ENCODE assay signal across 10 mouse cellular contexts in the genomic region with DNA sequence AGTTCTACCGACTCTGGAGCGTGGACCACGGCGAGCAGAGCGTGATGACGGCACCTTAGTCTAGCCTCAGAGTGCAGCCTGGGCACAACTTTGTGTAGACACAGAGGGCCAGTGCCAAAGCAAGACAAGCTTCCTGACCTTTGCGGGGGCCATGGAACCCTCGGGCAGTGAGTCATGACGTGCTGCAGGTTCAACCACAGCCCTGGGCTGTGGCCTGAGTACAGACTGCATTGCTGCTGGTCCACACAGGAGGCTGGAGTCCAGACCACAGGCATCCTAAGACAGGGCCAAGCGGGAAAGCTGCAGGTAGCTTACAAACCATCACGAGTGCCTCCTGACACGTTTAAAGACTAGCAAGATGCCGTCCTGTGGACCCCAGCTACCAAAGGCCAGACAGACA. TPM values are rescaled to one million over a fixed set of nuclear protein-coding genes. Genes with fewer than 3 reads are reported as not detected.
DNase-seq lines count a peak whose midpoint lies in the region; ATAC-seq and TF ChIP-seq lines count a peak whose summit lies in the region.
"Had no signal": no experiment of that assay in that cellular context is flagged by ENCODE, and none has a peak within 500 bp of the region (broad histone marks: within the 10 kb centered on the region; RNA-seq: fewer than 3 reads in every experiment).

No protein-coding gene starts in this region.

- peak overlapping the region; percentile 15; the same call in 1 of the 2 replicates for H3K9ac ChIP-seq in kidney, postnatal 0 days (ENCODE audit: low read depth, low read length)
- H3K9ac ChIP-seq in limb, embryonic 12.5 days (replicated peaks) = no peak overlapping the region

- peaks cover 25% of the 10 kb centered on the region; the same call in 1 of the 2 replicates for H3K36me3 ChIP-seq in kidney, postnatal 0 days (ENCODE audit: insufficient read depth, low read length)
- peaks cover 74% of the 10 kb centered on the region for H3K36me3 ChIP-seq in E14TG2a.4 (ENCODE audit: insufficient read depth, low read length)
- peaks cover 91% of the 10 kb centered on the region for H3K36me3 ChIP-seq in limb, embryonic 12.5 days

- no peaks in the 10 kb centered on the region for H3K9me3 ChIP-seq in kidney, postnatal 0 days (replicated peaks; ENCODE audit: low read length)
- H3K9me3 ChIP-seq in E14TG2a.4 (ENCODE audit: low read length) = no peaks in the 10 kb centered on the region
- H3K9me3 ChIP-seq in limb, embryonic 12.5 days = no peaks in the 10 kb centered on the region

- peak; percentile 12; the same call in 1 of the 2 replicates for ATAC-seq in kidney, postnatal 0 days (replicated peaks; ENCODE audit: low FRiP score, low read depth)
- no peak for ATAC-seq in limb, embryonic 12.5 days (ENCODE audit: insufficient number of reproducible peaks, insufficient read depth, low FRiP score, low TSS enrichment, low read depth)
- ATAC-seq in granulocyte monocyte progenitor cell, adult 5-6 weeks (replicated peaks; ENCODE audit: poor library complexity, severe bottlenecking) = no peak

- peak overlapping the region; percentile 76 for H3K27ac ChIP-seq in kidney, postnatal 0 days
- H3K27ac ChIP-seq in cortical plate, adult 2 months (ENCODE audit: insufficient read depth, low read length) = 0 out of 2 replicates have a peak overlapping the region, but pooled peaks have one; percentile 28
- H3K27ac ChIP-seq in limb, embryonic 12.5 days = peak overlapping the region; percentile 81

- TF ChIP-seq CTCF in kidney, postnatal 0 days (IDR thresholded peaks at IDR 0.05; ENCODE audit: low read depth) = no peak
- TF ChIP-seq CTCF in E14TG2a.4 (conservative IDR thresholded peaks at IDR 0.05; ENCODE audit: low read length) = no peak
- no peak for TF ChIP-seq CTCF in cortical plate, adult 2 months (IDR thresholded peaks at IDR 0.05; ENCODE audit: extremely low read depth, insufficient read depth, low read length)

- WGBS in kidney, postnatal 0 days = 79% methylated on average over 13 of the region's 13 CpGs
- WGBS in limb, embryonic 12.5 days = 87% methylated on average over 13 of the region's 13 CpGs

- no peak for DNase-seq in kidney, postnatal 0 days (ENCODE audit: low spot score)
- no peak for DNase-seq in kidney, adult 11 months
- no peak for DNase-seq in adrenal gland, adult 18-20 months (ENCODE audit: low spot score in 2 of 2)
- DNase-seq: layer of hippocampus, adult 9-11 months had no signal

- H3K27me3 ChIP-seq in kidney, postnatal 0 days (ENCODE audit: insufficient read depth, low read length) = no peaks in the 10 kb centered on the region
- H3K27me3 ChIP-seq in E14TG2a.4 (ENCODE audit: insufficient read depth, low read length) = no peaks in the 10 kb centered on the region
- H3K27me3 ChIP-seq in limb, embryonic 12.5 days = no peaks in the 10 kb centered on the region

- TF ChIP-seq POLR2A in cortical plate, adult 2 months (IDR thresholded peaks at IDR 0.05; ENCODE audit: extremely low read depth, insufficient read depth, low read length) = no peak

- no peak overlapping the region for H3K4me2 ChIP-seq in kidney, postnatal 0 days (ENCODE audit: low read length)
- no peak overlapping the region for H3K4me2 ChIP-seq in limb, embryonic 12.5 days
- H3K4me2 ChIP-seq: heart, embryonic 11.5 days had no signal

- H3K4me1 ChIP-seq in kidney, postnatal 0 days (replicated peaks; ENCODE audit: insufficient read depth, low read length) = peaks cover 15% of the 10 kb centered on the region
- H3K4me1 ChIP-seq in E14TG2a.4 (replicated peaks; ENCODE audit: low read depth, low read length) = peaks cover 88% of the 10 kb centered on the region
- no peaks in the 10 kb centered on the region for H3K4me1 ChIP-seq in cortical plate, adult 2 months (ENCODE audit: control insufficient read depth, insufficient read depth, low read length)
- peaks cover 22% of the 10 kb centered on the region for H3K4me1 ChIP-seq in limb, embryonic 12.5 days (replicated peaks)

- no peak overlapping the region for H3K4me3 ChIP-seq in kidney, postnatal 0 days (replicated peaks; ENCODE audit: low read depth, low read length)
- peak overlapping the region; percentile 62 for H3K4me3 ChIP-seq in E14TG2a.4 (replicated peaks; ENCODE audit: low read length)
- no peak overlapping the region for H3K4me3 ChIP-seq in cortical plate, adult 2 months (ENCODE audit: insufficient read depth, low read length)
- no peak overlapping the region for H3K4me3 ChIP-seq in limb, embryonic 12.5 days (replicated peaks)

RNA-seq across cellular contexts. Expression of gene Mgat3, which starts 13.3 kb away (rescaled TPM):
- 6.7 and 7.4 TPM in 2 replicates for polyA plus RNA-seq in kidney, postnatal 0 days (2015; fragmentation: Nextera tagmentation; extraction: Ambion mirVana)
- 79.8 and 86.4 TPM in 2 replicates for polyA plus RNA-seq in cortical plate, adult 2 months (2012; rRNA removed)
- polyA plus RNA-seq in limb, embryonic 12.5 days (2016; fragmentation: Nextera tagmentation; extraction: Ambion mirVana) = 7.2 and 7.9 TPM in 2 replicates
- total RNA-seq in adrenal gland, adult 18-20 months (2021) = 1 to 10 TPM; 8.2 to 8.7 TPM
- total RNA-seq in granulocyte monocyte progenitor cell, adult 5-6 weeks (2014; fragmentation: Nextera tagmentation) = not detected in 2 replicates
- not detected in 2 replicates for total RNA-seq in granulocyte monocyte progenitor cell, adult 5-6 weeks (2017)
- total RNA-seq: megakaryocyte-erythroid progenitor cell, adult 5-6 weeks had no signal

RNA-seq across cellular contexts. Expression of gene Tab1, which starts 27.3 kb away (rescaled TPM):
- polyA plus RNA-seq in kidney, postnatal 0 days (2015; fragmentation: Nextera tagmentation; extraction: Ambion mirVana) = 27.7 and 31.8 TPM in 2 replicates
- polyA plus RNA-seq in cortical plate, adult 2 months (2012; rRNA removed) = 33.6 and 33.8 TPM in 2 replicates
- polyA plus RNA-seq in limb, embryonic 12.5 days (2016; fragmentation: Nextera tagmentation; extraction: Ambion mirVana) = 49.2 and 49.3 TPM in 2 replicates
- total RNA-seq in adrenal gland, adult 18-20 months (2021) = 1 to 10 TPM; 9.3 to 9.4 TPM
- 15.0 and 22.3 TPM in 2 replicates for total RNA-seq in granulocyte monocyte progenitor cell, adult 5-6 weeks (2014; fragmentation: Nextera tagmentation)
- 13.0 and 21.3 TPM in 2 replicates for total RNA-seq in granulocyte monocyte progenitor cell, adult 5-6 weeks (2017)

Comparison
In these comparisons a context has a peak if more than half of its experiments do, and no peak if none do; other contexts are left out.
1. H3K27ac ChIP-seq: peak in every context shown above with its lines; median percentile 81 in limb, embryonic 12.5 days; 76 in kidney, postnatal 0 days; 28 in cortical plate, adult 2 months.